Mouse (Mus musculus) limb, embryonic 12.5 days (tissue): ENCODE data around the gene Pcnp. TPM values are rescaled to one million over a fixed set of nuclear protein-coding genes. Genes with fewer than 3 reads are reported as not detected.
A peak's percentile ranks its signal among the peaks of the same experiment; 100 is the strongest.
"Not testable (repeated sequence)": the region's sequence is repeated elsewhere in the genome, so short reads cannot be mapped to it uniquely, and the experiment has no call there.

Experiments used
- ATAC-seq: fragments of 200-750 bp; cut with Nextera tagmentation; 2 replicates; pipeline ENCODE4 v1.8.0; 2017; ENCODE audit warnings: low read depth, moderate TSS enrichment; ENCODE audit not compliant: insufficient number of reproducible peaks, insufficient read depth, low FRiP score, low TSS enrichment
- H3K27ac ChIP-seq: fragments of 300-500 bp; sonication (generic); 2 replicates; pipeline ENCODE4 v1.5.1; 2016; ENCODE audit warnings: mild to moderate bottlenecking, moderate library complexity
- H3K27me3 ChIP-seq: fragments of 300-500 bp; sonication (generic); 2 replicates; pipeline ENCODE4 v1.6.1; 2016; ENCODE audit warnings: mild to moderate bottlenecking, moderate library complexity
- H3K36me3 ChIP-seq: fragments of 300-500 bp; sonication (generic); 2 replicates; pipeline ENCODE4 v1.6.1; 2016; ENCODE audit warnings: mild to moderate bottlenecking, moderate library complexity
- H3K4me1 ChIP-seq: fragments of 300-500 bp; sonication (generic); replicated peaks from 2 replicates; pipeline ENCODE4 v1.6.1; 2016
- H3K4me2 ChIP-seq: fragments of 300-500 bp; sonication (generic); 2 replicates; pipeline ENCODE4 v1.6.1; 2016; ENCODE audit warnings: mild to moderate bottlenecking, moderate library complexity
- H3K4me3 ChIP-seq: fragments of 300-500 bp; sonication (generic); replicated peaks from 2 replicates; pipeline ENCODE4 v1.5.1; 2016; ENCODE audit warnings: mild to moderate bottlenecking
- H3K9ac ChIP-seq: fragments of 300-500 bp; sonication (generic); replicated peaks from 2 replicates; pipeline ENCODE4 v1.6.1; 2016; ENCODE audit warnings: mild to moderate bottlenecking, moderate library complexity
- H3K9me3 ChIP-seq: fragments of 300-500 bp; sonication (generic); 2 replicates; pipeline ENCODE4 v1.6.1; 2016; ENCODE audit warnings: mild to moderate bottlenecking, moderate library complexity
- WGBS: fragments of 180-500 bp; shearing (Covaris S2); methylation state at CpG from one replicate; pipeline ENCODE4 v1.1.7; 2016; 5-methylcytosine and 5-hydroxymethylcytosine counted together
- polyA plus RNA-seq: library from polyadenylated mRNA; unstranded; fragments of >200 nt; fragmentation: Nextera tagmentation; extraction: Ambion mirVana; gene quantifications from 2 replicates; pipeline ENCODE4 v1.2.1, GENCODE M21; 2016

The Pcnp gene
- polyA plus RNA-seq, 1 experiment from 2014 or later: 297 TPM

- peak overlapping the region; percentile 65 for H3K4me2 ChIP-seq
- peak overlapping the region; percentile 40 for H3K4me3 ChIP-seq
- WGBS: 8% methylated on average over 20 of the region's 20 CpGs
- peak; percentile 84 for ATAC-seq
- H3K27ac ChIP-seq: 0 out of 2 replicates have a peak overlapping the region, but pooled peaks have one; percentile 29
- 0 out of 2 replicates have a peak overlapping the region, but pooled peaks have one; percentile 23 for H3K9ac ChIP-seq
- no peaks in the 10 kb centered on the region for H3K4me1 ChIP-seq
- no peaks in the 10 kb centered on the region for H3K9me3 ChIP-seq
- no peaks in the 10 kb centered on the region for H3K27me3 ChIP-seq
- no peaks in the 10 kb centered on the region for H3K36me3 ChIP-seq
These were observed 34.9 kb upstream of the Pcnp start for GRCm38 (mm10) chr16:56064334-56064990.

GRCm38 (mm10) chr16:56062981-56063380 is 33.4 kb upstream of the Pcnp start:
- WGBS: 62% methylated on average over 11 of the region's 11 CpGs
- Histone ChIP-seq H3K9me3 (no peaks in the 10 kb centered on the region), H3K4me3 (no peak overlapping the region), H3K4me1 (no peaks in the 10 kb centered on the region), H3K27me3 (no peaks in the 10 kb centered on the region), H3K36me3 (no peaks in the 10 kb centered on the region), H3K9ac (no peak overlapping the region), H3K27ac (no peak overlapping the region), H3K4me2 (no peak overlapping the region)
- ATAC-seq: no peak

GRCm38 (mm10) chr16:56061995-56062594 is 32.6 kb upstream of the Pcnp start:
- H3K9ac ChIP-seq: no peak overlapping the region
- H3K27ac ChIP-seq: no peak overlapping the region
- H3K9me3 ChIP-seq: no peaks in the 10 kb centered on the region
- ATAC-seq: no peak
- no peaks in the 10 kb centered on the region for H3K27me3 ChIP-seq
- H3K4me1 ChIP-seq: no peaks in the 10 kb centered on the region
- 76% methylated on average over 7 of the region's 7 CpGs for WGBS
- H3K36me3 ChIP-seq: no peaks in the 10 kb centered on the region
- H3K4me2 ChIP-seq: no peak overlapping the region
- no peak overlapping the region for H3K4me3 ChIP-seq

- WGBS: 81% methylated on average over 10 of the region's 10 CpGs
- H3K4me2 ChIP-seq: no peak overlapping the region
- no peak overlapping the region for H3K4me3 ChIP-seq
- H3K9me3 ChIP-seq: no peaks in the 10 kb centered on the region
- H3K27ac ChIP-seq: no peak overlapping the region
- no peak overlapping the region for H3K9ac ChIP-seq
- no peak for ATAC-seq
- H3K27me3 ChIP-seq: no peaks in the 10 kb centered on the region
- no peaks in the 10 kb centered on the region for H3K4me1 ChIP-seq
- H3K36me3 ChIP-seq: no peaks in the 10 kb centered on the region
These were observed 28.6 kb upstream of the Pcnp start for GRCm38 (mm10) chr16:56058151-56058550.

DNA sequence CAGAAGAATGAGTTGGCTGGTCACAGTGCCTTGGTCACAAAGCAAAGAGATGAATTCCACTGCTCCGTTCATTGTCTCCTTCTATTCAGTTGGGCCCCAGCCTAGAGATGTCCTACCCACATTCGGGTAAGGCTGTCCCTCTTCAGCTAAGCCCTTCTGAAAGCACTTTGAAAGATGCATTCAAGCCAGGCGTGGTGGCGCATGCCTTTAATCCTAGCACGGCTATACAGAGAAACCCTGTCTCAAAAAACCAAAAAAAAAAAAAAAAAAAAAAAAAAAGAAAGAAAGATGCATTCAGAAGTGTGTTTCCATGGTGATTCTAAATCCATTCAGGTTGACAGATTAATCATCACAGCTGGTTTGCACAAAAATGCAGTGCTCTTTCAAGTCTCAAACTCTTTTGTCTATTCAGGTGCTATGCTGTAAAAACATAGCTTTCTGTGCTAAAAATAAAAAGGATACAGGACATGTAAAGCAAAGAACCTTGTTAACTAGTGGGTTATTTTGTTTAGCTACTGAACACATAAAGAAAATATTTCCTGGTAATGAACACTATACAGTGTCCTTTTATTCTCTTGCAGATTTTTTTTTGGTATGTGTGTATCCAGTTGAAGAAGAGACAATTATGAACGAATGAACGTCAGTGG is 27.5 kb upstream of the Pcnp start:
- no peaks in the 10 kb centered on the region for H3K36me3 ChIP-seq
- H3K4me1 ChIP-seq: no peaks in the 10 kb centered on the region
- no peak for ATAC-seq
- WGBS: 84% methylated on average over 7 of the region's 7 CpGs
- H3K9me3 ChIP-seq: no peaks in the 10 kb centered on the region
- H3K4me2 ChIP-seq: no peak overlapping the region
- H3K27me3 ChIP-seq: no peaks in the 10 kb centered on the region
- H3K27ac ChIP-seq: no peak overlapping the region
- H3K9ac ChIP-seq: no peak overlapping the region
- no peak overlapping the region for H3K4me3 ChIP-seq

DNA sequence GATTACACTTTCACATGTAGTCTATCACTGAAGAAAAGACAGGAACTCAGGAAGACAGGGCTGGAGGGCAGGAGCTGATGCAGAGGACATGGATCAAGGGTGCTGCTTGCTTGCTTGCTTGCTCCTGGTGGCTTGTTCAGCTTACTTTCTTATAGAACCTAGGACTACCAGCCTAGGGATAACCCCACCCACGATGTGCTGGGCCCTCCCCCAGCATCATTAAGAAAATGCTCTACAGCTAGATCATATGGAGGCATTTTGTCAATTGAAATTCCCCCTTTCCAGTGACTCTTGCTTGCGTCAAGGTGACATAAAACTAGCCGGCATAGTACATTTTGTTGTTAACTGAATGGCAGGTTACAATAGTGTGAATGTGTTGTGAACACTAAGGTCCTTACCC is 26.4 kb upstream of the Pcnp start:
- no peaks in the 10 kb centered on the region for H3K36me3 ChIP-seq
- no peak for ATAC-seq
- H3K4me3 ChIP-seq: no peak overlapping the region
- no peak overlapping the region for H3K27ac ChIP-seq
- H3K4me2 ChIP-seq: no peak overlapping the region
- 77% methylated on average over 3 of the region's 3 CpGs for WGBS
- no peaks in the 10 kb centered on the region for H3K27me3 ChIP-seq
- no peaks in the 10 kb centered on the region for H3K9me3 ChIP-seq
- H3K4me1 ChIP-seq: no peaks in the 10 kb centered on the region
- no peak overlapping the region for H3K9ac ChIP-seq

DNA sequence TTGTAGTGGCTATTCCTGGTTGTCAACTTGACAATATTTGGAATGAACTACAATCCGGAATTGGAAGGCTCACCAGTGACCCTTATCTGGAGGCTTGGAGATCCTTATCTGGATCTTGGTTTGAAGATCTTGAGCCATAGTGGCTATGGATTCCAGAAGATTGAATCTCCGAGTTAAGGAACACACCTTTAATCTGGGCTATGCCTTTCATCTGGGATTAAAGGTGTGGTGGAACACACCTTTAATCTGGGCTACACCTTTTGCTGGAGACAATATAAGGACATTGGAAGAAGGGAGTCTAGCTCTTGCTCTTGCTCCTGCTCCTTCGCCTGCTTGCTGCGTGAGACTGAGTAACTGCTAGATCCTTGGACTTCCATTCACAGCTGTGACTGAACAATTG is 18.5 kb upstream of the Pcnp start, which contains the start of gene Senp7:
Senp7 (plus strand) TSS at position 301 of the 400 bp plus-strand sequence.
- WGBS: no CpG with 5 or more reads among the region's 4 CpGs
- H3K36me3 ChIP-seq, H3K27me3 ChIP-seq, H3K9me3 ChIP-seq, H3K9ac ChIP-seq, H3K4me1 ChIP-seq, H3K4me3 ChIP-seq, H3K4me2 ChIP-seq, ATAC-seq, H3K27ac ChIP-seq: not testable (repeated sequence)

GRCm38 (mm10) chr16:56038090-56038489 is 8.6 kb upstream of the Pcnp start:
- peak; percentile 14; the same call in 1 of the 2 replicates for ATAC-seq
- Histone ChIP-seq H3K27me3 (no peaks in the 10 kb centered on the region), H3K9me3 (no peaks in the 10 kb centered on the region), H3K4me2 (peak overlapping the region; percentile 73), H3K9ac (peak overlapping the region; percentile 78), H3K4me3 (peak overlapping the region; percentile 79), H3K36me3 (peaks cover 23% of the 10 kb centered on the region), H3K4me1 (peaks cover 12% of the 10 kb centered on the region), H3K27ac (peak overlapping the region; percentile 91)
- 33% methylated on average over 8 of the region's 8 CpGs for WGBS

DNA sequence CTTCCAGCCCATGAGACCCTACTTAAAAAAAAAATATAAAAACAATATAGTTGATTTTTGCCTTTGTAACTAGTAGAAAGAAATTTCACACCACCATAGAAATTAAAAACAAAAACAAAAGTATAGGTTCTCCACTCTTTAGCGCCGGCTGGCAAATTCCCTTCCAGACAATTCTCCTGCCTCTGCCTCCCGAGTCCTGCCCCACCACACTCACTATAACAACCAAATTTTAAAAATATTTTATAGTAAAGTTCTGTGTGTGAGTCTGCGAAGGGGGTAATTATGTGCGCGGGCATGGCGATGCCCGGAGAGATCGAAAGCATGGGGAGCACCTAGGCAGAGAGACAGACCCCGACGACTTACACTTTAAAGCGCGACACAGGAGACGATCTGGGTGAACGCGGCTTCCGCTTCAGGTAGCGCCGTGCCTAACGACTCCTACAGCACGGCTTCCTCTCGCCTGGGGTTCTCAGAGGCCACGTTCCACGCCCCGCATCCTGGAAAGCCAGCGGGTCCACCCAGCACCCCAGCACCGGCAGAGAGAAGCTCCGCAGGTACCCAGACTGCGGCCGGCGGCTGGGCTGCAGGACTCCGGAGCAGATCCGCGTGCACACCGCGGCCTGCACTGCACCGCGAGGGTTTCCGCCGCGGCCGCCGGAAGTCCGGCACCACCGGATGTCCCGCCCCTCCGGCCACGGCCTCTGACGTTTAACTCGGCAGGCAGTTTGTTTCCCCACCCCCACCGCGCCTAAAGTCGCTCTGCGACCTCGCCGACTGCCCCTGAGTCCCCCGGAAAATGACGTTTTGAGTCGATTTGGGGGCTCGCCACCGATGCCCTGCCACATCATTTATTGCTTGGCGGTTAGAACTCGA is 7.8 kb upstream of the Pcnp start, which contains the start of gene Trmt10c:
Trmt10c (minus strand) TSS at position 682 of the 873 bp plus-strand sequence.
- Histone ChIP-seq H3K36me3 (peaks cover 30% of the 10 kb centered on the region), H3K9ac (peak within 1 kb of the TSS; percentile 78), H3K9me3 (no peaks in the 10 kb centered on the region), H3K4me3 (peak within 1 kb of the TSS; percentile 79), H3K4me2 (peak within 1 kb of the TSS; percentile 73), H3K27ac (peak within 1 kb of the TSS; percentile 91), H3K4me1 (peaks cover 12% of the 10 kb centered on the region), H3K27me3 (no peaks in the 10 kb centered on the region)
- 1% methylated on average over 63 of the region's 63 CpGs for WGBS
- ATAC-seq: peak; percentile 100

GRCm38 (mm10) chr16:56036501-56036900 is 7.0 kb upstream of the Pcnp start:
- Histone ChIP-seq H3K9ac (peak overlapping the region; percentile 78), H3K4me3 (peak overlapping the region; percentile 79), H3K4me1 (peaks cover 12% of the 10 kb centered on the region), H3K9me3 (no peaks in the 10 kb centered on the region), H3K27me3 (no peaks in the 10 kb centered on the region), H3K27ac (no peak overlapping the region), H3K36me3 (peaks cover 39% of the 10 kb centered on the region), H3K4me2 (peak overlapping the region; percentile 73)
- ATAC-seq: no peak
- WGBS: 64% methylated on average over 6 of the region's 6 CpGs

DNA sequence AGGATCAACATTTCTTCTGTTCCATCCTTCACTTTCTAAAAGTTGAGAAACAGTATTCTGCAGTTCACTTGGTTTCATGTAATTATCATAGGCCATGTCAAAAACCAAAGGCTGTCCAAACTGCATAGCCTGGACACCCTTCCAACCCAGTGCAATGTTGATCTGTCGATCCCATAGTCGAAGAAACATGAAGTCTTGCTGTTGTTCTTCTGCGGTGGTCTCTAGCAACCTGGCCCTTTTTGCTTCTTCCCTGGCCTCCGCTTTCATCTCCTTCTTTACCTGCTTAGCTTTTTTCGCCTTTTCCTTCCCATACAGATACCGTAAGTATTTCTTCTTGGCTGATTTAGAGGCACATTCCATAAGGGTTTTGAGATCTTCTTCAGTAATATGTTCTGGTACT is 5.0 kb upstream of the Pcnp start:
- H3K9ac ChIP-seq: no peak overlapping the region
- H3K36me3 ChIP-seq: peaks cover 39% of the 10 kb centered on the region
- no peaks in the 10 kb centered on the region for H3K27me3 ChIP-seq
- 97% methylated on average over 6 of the region's 6 CpGs for WGBS
- ATAC-seq: no peak
- H3K9me3 ChIP-seq: no peaks in the 10 kb centered on the region
- H3K4me2 ChIP-seq: no peak overlapping the region
- no peak overlapping the region for H3K27ac ChIP-seq
- no peak overlapping the region for H3K4me3 ChIP-seq
- H3K4me1 ChIP-seq: peaks cover 21% of the 10 kb centered on the region
